Mouse (Mus musculus): ENCODE measurements at regions not wholly inside any gene's neighbourhood (a gene's known extent, or its start where the extent isn't known, plus 50 kb on each side); places are given as distances from the start of the nearest gene placed in this dataset.
A peak's percentile ranks its signal among the peaks of the same experiment; 100 is the strongest.

DNA sequence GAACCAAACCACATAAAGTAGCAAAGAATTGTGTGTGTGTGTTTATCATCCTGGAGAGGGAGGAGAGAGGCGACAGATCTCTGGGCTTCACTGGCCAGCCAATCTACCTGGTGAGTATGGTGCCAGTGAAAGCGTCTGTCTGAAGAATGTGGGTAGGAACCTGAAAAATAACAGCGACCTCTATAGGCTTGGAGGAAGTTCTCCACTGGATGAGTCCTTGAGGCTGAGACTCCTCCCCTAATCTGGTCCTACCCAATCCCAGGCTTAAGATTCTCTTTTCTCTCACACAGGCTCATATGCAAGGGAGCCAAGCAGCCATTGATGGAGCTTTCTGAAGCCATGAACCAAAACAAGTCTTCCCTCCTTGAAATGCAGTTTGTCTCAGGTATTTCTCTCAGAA lies 283.2 kb downstream of the Gm11011 start:
- no peak for ATAC-seq (ENCODE audit: low FRiP score)
- 86% methylated on average over 3 of the region's 3 CpGs for WGBS

DNA sequence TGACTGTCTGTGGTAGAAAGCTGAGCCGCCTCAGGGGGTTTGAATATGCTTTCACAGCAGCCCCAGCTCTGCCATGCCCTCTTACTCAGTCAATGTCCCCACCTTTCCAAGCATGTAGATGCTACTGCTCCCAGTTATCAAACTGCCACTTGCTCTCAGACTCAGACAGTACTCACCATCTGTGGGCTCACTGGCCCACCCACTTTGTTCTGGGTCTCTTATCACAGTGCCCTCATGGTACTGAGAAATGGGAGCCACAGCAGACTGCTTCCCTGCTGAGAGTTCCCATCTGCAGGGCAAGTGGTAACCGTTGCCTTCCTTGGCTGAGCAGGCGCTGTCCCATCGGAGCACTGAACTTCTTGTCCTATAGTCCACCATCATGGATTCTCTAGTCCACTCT lies 286.6 kb downstream of the Gm11011 start:
- Histone ChIP-seq H3K9me3 (peaks cover 3% of the 10 kb centered on the region; the same call in 1 of the 2 replicates), H3K4me3 (no peak overlapping the region), H3K27me3 (no peaks in the 10 kb centered on the region), H3K4me1 (replicated peaks) (peaks cover 33% of the 10 kb centered on the region), H3K27ac (peak overlapping the region; percentile 80), H3K36me3 (no peaks in the 10 kb centered on the region), H3K4me2 (no peak overlapping the region), H3K9ac (no peak overlapping the region)
- ATAC-seq (ENCODE audit: low FRiP score), result no peak
- 81% methylated on average over 4 of the region's 4 CpGs for WGBS

More for the DNA sequence above, 283.2 kb downstream of the Gm11011 start:
- Histone ChIP-seq H3K9ac (no peak overlapping the region), H3K4me3 (no peak overlapping the region), H3K4me2 (no peak overlapping the region), H3K27me3 (no peaks in the 10 kb centered on the region), H3K36me3 (no peaks in the 10 kb centered on the region), H3K9me3 (peaks cover 6% of the 10 kb centered on the region; the same call in 1 of the 2 replicates), H3K4me1 (replicated peaks) (peaks cover 13% of the 10 kb centered on the region), H3K27ac (no peak overlapping the region)

DNA sequence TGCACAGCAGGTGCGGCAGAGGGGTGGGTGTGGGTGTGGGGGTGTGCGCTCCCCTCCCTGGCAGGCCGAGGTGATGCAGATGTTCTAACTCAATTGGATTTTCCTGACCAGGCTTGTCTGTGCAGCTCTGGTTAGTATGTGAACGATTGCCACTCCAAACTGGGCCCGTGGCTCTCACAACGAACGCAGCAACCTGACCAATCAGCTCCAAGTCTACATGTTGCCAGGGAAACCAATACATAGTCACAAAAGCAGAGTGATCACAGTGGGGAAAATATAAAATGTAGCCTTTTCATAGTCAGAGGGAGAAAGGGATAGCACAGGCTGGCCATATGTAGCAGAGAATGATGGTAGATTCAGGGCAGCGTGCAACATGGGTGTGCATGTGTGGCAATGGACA lies 287.1 kb downstream of the Gm11011 start:
- WGBS, result 63% methylated on average over 8 of the region's 8 CpGs
- no peak overlapping the region for H3K9ac ChIP-seq
- peak; percentile 60 for ATAC-seq (ENCODE audit: low FRiP score)
- H3K4me1 ChIP-seq (replicated peaks), result peaks cover 33% of the 10 kb centered on the region
- peak overlapping the region; percentile 80 for H3K27ac ChIP-seq
- no peak overlapping the region for H3K4me3 ChIP-seq
- H3K4me2 ChIP-seq, result no peak overlapping the region
- no peaks in the 10 kb centered on the region for H3K27me3 ChIP-seq
- no peaks in the 10 kb centered on the region for H3K36me3 ChIP-seq
- H3K9me3 ChIP-seq, result no peaks in the 10 kb centered on the region

DNA sequence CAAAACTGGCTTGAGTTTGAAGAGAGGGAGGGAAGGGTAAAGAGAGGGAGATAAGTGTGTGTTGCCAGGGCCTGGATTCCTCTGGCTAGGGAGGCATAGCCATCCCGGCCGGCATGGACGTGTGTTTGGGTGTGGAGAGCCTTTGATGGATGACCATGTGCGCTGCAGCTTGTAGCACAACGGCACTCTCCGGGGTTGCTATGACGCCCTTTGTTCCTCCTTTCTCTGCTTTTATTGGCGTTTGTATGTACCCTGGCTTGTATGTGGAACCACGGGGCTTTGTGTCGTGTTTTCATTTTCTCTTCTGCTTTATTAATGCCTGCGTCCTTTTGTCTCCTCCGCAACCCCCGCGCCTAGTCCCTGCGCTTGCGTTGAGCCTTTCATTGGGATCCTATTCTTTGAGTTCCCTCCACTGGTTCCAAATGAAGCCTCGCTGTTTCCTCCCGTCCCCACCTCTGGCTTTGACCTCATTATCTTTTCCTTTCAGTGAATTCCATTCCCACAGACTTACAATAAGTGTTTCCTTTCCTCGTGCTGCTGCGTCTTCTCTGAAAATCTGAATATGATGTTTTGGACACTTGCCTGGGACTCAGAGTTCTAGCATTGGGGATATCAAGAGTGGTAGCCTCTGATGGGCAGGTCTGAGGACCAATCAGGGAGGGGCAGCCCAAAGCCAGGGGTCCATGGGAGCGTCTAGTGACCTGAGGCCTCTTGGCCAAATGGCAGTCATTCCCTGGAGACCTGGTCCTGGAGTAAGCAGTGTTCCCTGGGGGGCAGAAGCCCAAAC lies 289.5 kb downstream of the Gm11011 start:
- Histone ChIP-seq H3K9ac (peak overlapping the region; percentile 1), H3K4me2 (peak overlapping the region; percentile 26), H3K36me3 (no peaks in the 10 kb centered on the region), H3K27ac (peak overlapping the region; percentile 90), H3K9me3 (no peaks in the 10 kb centered on the region), H3K27me3 (no peaks in the 10 kb centered on the region), H3K4me3 (peak overlapping the region; percentile 0; the same call in 1 of the 2 replicates), H3K4me1 (replicated peaks) (peaks cover 33% of the 10 kb centered on the region)
- peak; percentile 88 for ATAC-seq (ENCODE audit: low FRiP score)
- WGBS, result 9% methylated on average over 21 of the region's 21 CpGs

DNA sequence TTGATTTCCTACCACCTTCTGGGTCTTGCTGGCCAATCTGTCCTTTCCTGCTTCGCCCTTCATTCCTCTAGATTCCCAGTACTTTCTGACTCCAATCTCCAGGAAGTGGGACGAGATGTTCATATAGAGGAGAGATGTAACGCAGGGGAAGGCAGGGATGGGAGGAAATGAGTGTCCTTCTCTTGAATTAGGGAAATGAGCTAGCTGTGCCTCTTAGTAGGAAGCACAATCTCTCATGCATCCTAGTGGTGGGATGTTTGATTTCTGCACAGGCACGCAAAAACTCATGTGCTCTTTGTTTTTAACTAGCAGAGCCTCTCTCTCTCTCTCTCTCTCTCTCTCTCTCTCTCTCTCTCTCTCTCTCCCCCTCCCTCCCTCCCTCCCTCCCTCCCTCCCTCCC lies 290.3 kb downstream of the Gm11011 start:
- peaks cover 33% of the 10 kb centered on the region for H3K4me1 ChIP-seq (replicated peaks)
- H3K4me3 ChIP-seq, result no peak overlapping the region
- H3K9ac ChIP-seq, result no peak overlapping the region
- ATAC-seq (ENCODE audit: low FRiP score), result no peak
- WGBS, result 39% methylated on average over 4 of the region's 4 CpGs
- no peaks in the 10 kb centered on the region for H3K36me3 ChIP-seq
- no peaks in the 10 kb centered on the region for H3K9me3 ChIP-seq
- no peak overlapping the region for H3K4me2 ChIP-seq
- no peaks in the 10 kb centered on the region for H3K27me3 ChIP-seq
- H3K27ac ChIP-seq, result peak overlapping the region; percentile 78

- H3K27ac ChIP-seq, result no peak overlapping the region
- no peaks in the 10 kb centered on the region for H3K27me3 ChIP-seq
- no peaks in the 10 kb centered on the region for H3K36me3 ChIP-seq
- no peaks in the 10 kb centered on the region for H3K9me3 ChIP-seq
- no peak overlapping the region for H3K4me2 ChIP-seq
- WGBS, result 18% methylated on average over 3 of the region's 3 CpGs
- H3K9ac ChIP-seq, result no peak overlapping the region
- H3K4me3 ChIP-seq, result no peak overlapping the region
- ATAC-seq (ENCODE audit: low FRiP score), result no peak
- peaks cover 19% of the 10 kb centered on the region for H3K4me1 ChIP-seq (replicated peaks)
Observed at GRCm38 (mm10) chr2:169293351-169293750, 294.2 kb downstream of the Gm11011 start.

GRCm38 (mm10) chr2:169288891-169289605 lies 298.5 kb downstream of the Gm11011 start:
- no peak overlapping the region for H3K9ac ChIP-seq
- no peaks in the 10 kb centered on the region for H3K27me3 ChIP-seq
- no peak overlapping the region for H3K4me3 ChIP-seq
- no peak overlapping the region for H3K27ac ChIP-seq
- 94% methylated on average over 12 of the region's 12 CpGs for WGBS
- H3K4me1 ChIP-seq (replicated peaks), result no peaks in the 10 kb centered on the region
- H3K36me3 ChIP-seq, result no peaks in the 10 kb centered on the region
- no peak overlapping the region for H3K4me2 ChIP-seq
- no peak for ATAC-seq (ENCODE audit: low FRiP score)
- no peaks in the 10 kb centered on the region for H3K9me3 ChIP-seq

GRCm38 (mm10) chr2:169286701-169287100 lies 300.8 kb downstream of the Gm11011 start:
- ATAC-seq (ENCODE audit: low FRiP score), result no peak
- Histone ChIP-seq H3K9me3 (no peaks in the 10 kb centered on the region), H3K4me1 (replicated peaks) (no peaks in the 10 kb centered on the region), H3K4me2 (no peak overlapping the region), H3K9ac (no peak overlapping the region), H3K27me3 (no peaks in the 10 kb centered on the region), H3K4me3 (no peak overlapping the region), H3K27ac (no peak overlapping the region), H3K36me3 (no peaks in the 10 kb centered on the region)
- 92% methylated on average over 7 of the region's 7 CpGs for WGBS

GRCm38 (mm10) chr2:169282508-169283117 lies 304.9 kb downstream of the Gm11011 start:
- Histone ChIP-seq H3K4me3 (no peak overlapping the region), H3K36me3 (no peaks in the 10 kb centered on the region), H3K27me3 (no peaks in the 10 kb centered on the region), H3K4me1 (replicated peaks) (no peaks in the 10 kb centered on the region), H3K27ac (no peak overlapping the region), H3K4me2 (no peak overlapping the region), H3K9ac (no peak overlapping the region), H3K9me3 (no peaks in the 10 kb centered on the region)
- WGBS, result 70% methylated on average over 13 of the region's 13 CpGs
- no peak for ATAC-seq (ENCODE audit: low FRiP score)

DNA sequence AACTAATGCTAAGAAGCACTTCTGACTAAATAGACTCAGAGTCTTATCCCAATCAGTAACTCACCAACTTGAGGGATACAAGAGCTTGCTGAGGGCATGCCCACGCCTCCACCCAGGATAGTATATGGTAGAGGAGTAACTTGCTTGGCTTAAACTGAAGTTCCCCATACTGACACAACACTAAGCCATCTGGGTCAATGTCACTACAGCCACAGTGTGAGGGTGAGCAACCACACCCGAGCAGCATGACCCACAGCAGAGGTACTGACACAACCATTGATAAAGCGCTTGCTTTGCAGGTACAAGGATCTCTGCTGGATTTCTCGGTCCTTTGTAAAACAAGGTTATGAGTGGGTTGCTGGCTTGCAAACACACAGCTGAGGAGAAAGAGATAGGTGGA lies 312.2 kb downstream of the Gm11011 start:
- 95% methylated on average over 4 of the region's 4 CpGs for WGBS
- Histone ChIP-seq H3K4me2 (no peak overlapping the region), H3K9ac (no peak overlapping the region), H3K36me3 (no peaks in the 10 kb centered on the region), H3K4me3 (no peak overlapping the region), H3K4me1 (replicated peaks) (peaks cover 21% of the 10 kb centered on the region), H3K27ac (no peak overlapping the region), H3K9me3 (no peaks in the 10 kb centered on the region), H3K27me3 (no peaks in the 10 kb centered on the region)
- ATAC-seq (ENCODE audit: low FRiP score), result no peak

DNA sequence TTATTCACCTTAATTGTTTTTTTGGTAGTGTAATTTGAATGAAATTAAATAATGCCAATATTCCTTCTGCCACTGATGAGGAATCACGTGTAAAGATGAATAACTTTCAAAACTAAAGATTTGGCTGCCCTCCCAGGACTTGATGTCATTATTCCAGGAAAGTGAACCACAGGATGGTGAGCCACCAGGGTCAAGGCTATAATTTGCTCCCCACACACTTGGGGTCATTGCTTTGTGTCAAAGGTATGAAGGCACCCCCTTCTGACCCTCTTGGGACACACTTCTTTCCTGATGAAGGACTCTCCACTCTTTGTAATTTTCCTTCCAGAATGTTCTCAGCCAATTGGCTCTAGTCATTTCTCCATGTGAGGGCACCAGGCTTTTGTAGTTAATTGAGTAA lies 313.4 kb downstream of the Gm11011 start:
- Histone ChIP-seq H3K4me1 (replicated peaks) (peaks cover 22% of the 10 kb centered on the region), H3K9me3 (no peaks in the 10 kb centered on the region), H3K9ac (no peak overlapping the region), H3K27me3 (no peaks in the 10 kb centered on the region), H3K4me3 (no peak overlapping the region), H3K36me3 (no peaks in the 10 kb centered on the region), H3K4me2 (no peak overlapping the region), H3K27ac (no peak overlapping the region)
- no peak for ATAC-seq (ENCODE audit: low FRiP score)
- 69% methylated on average over 1 of the region's 1 CpGs for WGBS

- Histone ChIP-seq H3K36me3 (no peaks in the 10 kb centered on the region), H3K9ac (no peak overlapping the region), H3K27ac (no peak overlapping the region), H3K9me3 (no peaks in the 10 kb centered on the region), H3K4me2 (no peak overlapping the region), H3K4me3 (no peak overlapping the region), H3K4me1 (replicated peaks) (peaks cover 22% of the 10 kb centered on the region), H3K27me3 (no peaks in the 10 kb centered on the region)
- no peak for ATAC-seq (ENCODE audit: low FRiP score)
- WGBS, result 8% methylated on average over 6 of the region's 6 CpGs
Observed at GRCm38 (mm10) chr2:169272622-169273021, 314.9 kb downstream of the Gm11011 start.
